Mouse (Mus musculus) liver, embryonic 11.5 days (tissue): ENCODE measurements around the gene Tas1r2. TPM values are rescaled to one million over a fixed set of nuclear protein-coding genes. Genes with fewer than 3 reads are reported as not detected.
A peak's percentile ranks its signal among the peaks of the same experiment; 100 is the strongest.

Experiments
- ATAC-seq: fragments of 200-750 bp; cut with Nextera tagmentation; replicated peaks from 2 replicates; pipeline ENCODE4 v1.8.0; 2017; ENCODE audit warnings: moderate number of reproducible peaks, mild to moderate bottlenecking, moderate TSS enrichment, moderate library complexity; ENCODE audit not compliant: low FRiP score
- DNase-seq: peaks from one replicate; pipeline ENCODE4 v3.0.0-alpha.2; 2017; ENCODE audit warnings: low spot score
- H3K27ac ChIP-seq: fragments of 300-500 bp; sonication (generic); 2 replicates; pipeline ENCODE4 v1.5.1; 2014; ENCODE audit warnings: mild to moderate bottlenecking, low read depth, low read length, control low read depth
- H3K27me3 ChIP-seq: fragments of 300-500 bp; sonication (generic); replicated peaks from 2 replicates; pipeline ENCODE4 v1.6.1; 2014; ENCODE audit warnings: low read length, mixed read lengths; ENCODE audit not compliant: control insufficient read depth, insufficient read depth
- H3K36me3 ChIP-seq: fragments of 300-500 bp; sonication (generic); 2 replicates; pipeline ENCODE4 v1.6.1; 2014; ENCODE audit warnings: mild to moderate bottlenecking, low read length, moderate library complexity, mixed read lengths; ENCODE audit not compliant: control insufficient read depth, insufficient read depth
- H3K4me1 ChIP-seq: fragments of 300-500 bp; sonication (generic); replicated peaks from 2 replicates; pipeline ENCODE4 v1.6.1; 2014; ENCODE audit warnings: low read length, mixed read lengths; ENCODE audit not compliant: control insufficient read depth, insufficient read depth
- H3K4me2 ChIP-seq: fragments of 300-500 bp; sonication (generic); 2 replicates; pipeline ENCODE4 v1.6.1; 2014; ENCODE audit warnings: mild to moderate bottlenecking, control low read depth, moderate library complexity
- H3K4me3 ChIP-seq: fragments of 300-500 bp; sonication (generic); 2 replicates; pipeline ENCODE4 v1.5.1; 2014; ENCODE audit warnings: low read depth, low read length, control low read depth
- H3K9ac ChIP-seq: fragments of 300-500 bp; sonication (generic); 2 replicates; pipeline ENCODE4 v1.6.1; 2014; ENCODE audit warnings: low read depth, low read length, control low read depth
- H3K9me3 ChIP-seq: fragments of 300-500 bp; sonication (generic); 2 replicates; pipeline ENCODE4 v1.6.1; 2016; ENCODE audit warnings: low read length, inconsistent platforms, mixed read lengths; ENCODE audit not compliant: control insufficient read depth
- WGBS: fragments of 180-500 bp; shearing (Covaris S2); extraction: QIAGEN DNeasy Blood & Tissue Kit; methylation state at CpG from one replicate; pipeline ENCODE4 v1.1.7; 2014; 5-methylcytosine and 5-hydroxymethylcytosine counted together
- polyA plus RNA-seq: library from polyadenylated mRNA; unstranded; fragments of >200 nt; fragmentation: Nextera tagmentation; extraction: Ambion mirVana; gene quantifications from 2 replicates; pipeline ENCODE4 v1.2.1, GENCODE M21; 2014

The Tas1r2 gene
- polyA plus RNA-seq, 1 experiment from 2014 or later, result not detected

DNA sequence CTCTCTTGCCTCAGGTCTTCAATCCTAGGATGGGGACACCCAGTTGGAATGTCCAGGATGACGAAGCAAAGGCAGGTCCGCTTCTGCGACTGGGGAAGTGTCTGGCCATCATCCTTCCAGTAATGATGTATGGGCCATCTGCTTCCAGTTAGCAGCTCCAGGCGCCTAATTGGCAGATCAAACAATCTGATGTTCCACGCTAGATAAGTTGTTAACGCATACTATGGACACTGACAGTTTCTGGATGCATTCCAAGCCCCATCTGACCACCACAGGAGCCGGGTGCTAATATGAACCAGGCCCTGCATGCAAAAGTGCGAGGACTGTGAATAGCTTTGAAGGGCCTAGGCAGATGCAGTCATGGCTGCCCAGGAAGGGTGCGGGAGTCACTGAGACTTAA lies 22.4 kb downstream of the Tas1r2 start:
- no peak overlapping the region for H3K9ac ChIP-seq
- no peaks in the 10 kb centered on the region for H3K36me3 ChIP-seq
- 0 out of 2 replicates have a peak, but pooled peaks cover 2% of the 10 kb centered on the region for H3K27me3 ChIP-seq
- H3K4me3 ChIP-seq, result no peak overlapping the region
- 58% methylated on average over 9 of the region's 9 CpGs for WGBS
- H3K4me1 ChIP-seq, result no peaks in the 10 kb centered on the region
- ATAC-seq (no peak), DNase-seq (no peak)
- no peak overlapping the region for H3K4me2 ChIP-seq
- H3K9me3 ChIP-seq, result no peaks in the 10 kb centered on the region
- H3K27ac ChIP-seq, result no peak overlapping the region

- H3K4me1 ChIP-seq, result no peaks in the 10 kb centered on the region
- H3K27ac ChIP-seq, result no peak overlapping the region
- no peak overlapping the region for H3K4me2 ChIP-seq
- no peak overlapping the region for H3K9ac ChIP-seq
- WGBS, result 77% methylated on average over 22 of the region's 22 CpGs
- no peaks in the 10 kb centered on the region for H3K36me3 ChIP-seq
- DNase-seq, result no peak
- no peak overlapping the region for H3K4me3 ChIP-seq
- no peak for ATAC-seq
- no peaks in the 10 kb centered on the region for H3K9me3 ChIP-seq
- no peaks in the 10 kb centered on the region; the same call in 1 of the 2 replicates for H3K27me3 ChIP-seq
These were observed 30.6 kb downstream of the Tas1r2 start for GRCm38 (mm10) chr4:139683728-139684638.

GRCm38 (mm10) chr4:139684639-139685017 lies 31.3 kb downstream of the Tas1r2 start:
- whole genome bisulfite sequencing, result 15% methylated on average over 3 of the region's 3 CpGs

DNA sequence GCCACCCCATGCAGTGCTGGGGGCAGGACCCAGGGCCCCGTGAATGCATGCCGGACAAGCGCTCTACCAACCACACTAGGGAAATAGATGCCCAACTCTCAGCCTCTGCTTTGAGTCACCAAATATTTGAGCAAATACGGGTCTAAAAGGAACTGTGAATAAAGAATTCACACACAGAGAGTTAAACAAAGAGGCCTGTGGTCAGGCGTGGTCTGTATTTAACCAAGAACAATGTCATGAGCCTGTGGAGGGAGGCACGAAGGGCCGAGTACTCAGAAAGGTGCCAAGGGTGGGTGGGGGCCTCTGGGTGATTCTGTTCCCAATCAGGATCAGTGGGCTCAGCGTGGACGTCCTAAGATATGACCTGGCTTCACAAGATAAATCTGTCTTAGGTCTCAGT lies 34.7 kb downstream of the Tas1r2 start:
- Histone ChIP-seq H3K4me1 (no peaks in the 10 kb centered on the region), H3K4me2 (no peak overlapping the region), H3K27me3 (no peaks in the 10 kb centered on the region; the same call in 1 of the 2 replicates), H3K4me3 (no peak overlapping the region), H3K9ac (no peak overlapping the region), H3K27ac (no peak overlapping the region), H3K9me3 (no peaks in the 10 kb centered on the region), H3K36me3 (no peaks in the 10 kb centered on the region)
- DNase-seq, result no peak
- no peak for ATAC-seq
- WGBS, result 64% methylated on average over 9 of the region's 9 CpGs

More at GRCm38 (mm10) chr4:139684639-139685017, 31.3 kb downstream of the Tas1r2 start:
- H3K36me3 ChIP-seq, result no peaks in the 10 kb centered on the region
- no peak overlapping the region for H3K4me2 ChIP-seq
- ATAC-seq (no peak), DNase-seq (peak; percentile 45)
- no peak overlapping the region for H3K9ac ChIP-seq
- H3K4me3 ChIP-seq, result no peak overlapping the region
- H3K27me3 ChIP-seq, result no peaks in the 10 kb centered on the region; the same call in 1 of the 2 replicates
- no peaks in the 10 kb centered on the region for H3K4me1 ChIP-seq
- H3K27ac ChIP-seq, result no peak overlapping the region
- no peaks in the 10 kb centered on the region for H3K9me3 ChIP-seq

DNA sequence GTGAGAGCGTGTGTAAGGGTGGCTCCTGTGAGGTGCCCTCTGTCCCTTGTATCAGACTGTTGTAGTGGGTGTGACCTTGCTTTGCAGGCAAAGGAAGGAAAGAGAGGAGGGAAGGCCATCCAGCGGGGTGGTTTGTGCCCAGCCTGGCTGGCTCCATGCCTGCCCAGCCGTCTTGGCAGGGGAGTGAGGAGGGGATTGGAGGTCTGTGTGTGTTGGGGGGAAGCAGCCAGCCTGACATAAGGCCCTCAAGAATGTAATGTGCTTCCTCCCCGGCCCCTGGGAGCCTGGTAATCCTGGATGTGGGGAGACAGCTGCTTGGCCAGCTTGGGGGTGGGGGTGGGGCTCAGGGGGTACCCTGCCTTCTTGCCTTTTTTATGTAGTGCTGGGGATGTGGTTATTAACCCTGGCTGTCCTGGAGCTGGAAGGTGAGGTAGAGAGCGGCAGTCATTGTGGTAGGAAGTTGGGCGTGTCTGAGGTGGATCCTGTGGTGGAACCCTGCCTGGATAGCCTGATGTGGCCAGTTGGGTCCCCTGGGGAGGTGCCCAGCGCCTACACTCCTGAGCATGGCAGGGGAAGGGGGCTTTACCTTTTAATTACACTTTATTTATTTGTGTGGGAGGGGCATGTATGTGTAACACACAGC lies 36.4 kb downstream of the Tas1r2 start:
- Histone ChIP-seq H3K4me2 (no peak overlapping the region), H3K9ac (no peak overlapping the region), H3K9me3 (no peaks in the 10 kb centered on the region), H3K4me3 (no peak overlapping the region), H3K27me3 (no peaks in the 10 kb centered on the region; the same call in 1 of the 2 replicates), H3K27ac (no peak overlapping the region), H3K4me1 (no peaks in the 10 kb centered on the region), H3K36me3 (no peaks in the 10 kb centered on the region)
- no peak for ATAC-seq
- WGBS, result 36% methylated on average over 7 of the region's 7 CpGs
- no peak for DNase-seq

DNA sequence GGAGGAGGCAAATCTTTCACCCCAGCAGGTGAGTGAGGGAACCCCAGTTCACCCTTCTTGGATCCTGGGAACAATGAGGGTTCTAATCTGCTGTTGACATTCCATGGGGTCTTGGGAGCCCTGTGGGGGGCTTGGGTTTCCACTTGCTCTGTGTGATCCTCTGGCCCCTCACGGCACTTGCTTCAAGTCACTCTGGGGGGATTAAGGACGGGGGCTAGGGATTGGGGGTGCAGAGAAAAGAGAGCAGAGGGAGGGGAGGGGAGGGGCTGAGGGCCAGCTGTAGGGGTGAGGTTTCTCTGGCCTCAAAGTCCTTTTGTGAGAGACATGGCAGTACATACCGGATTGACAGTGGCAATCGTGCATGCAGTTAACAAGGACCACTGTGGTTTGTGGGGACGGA lies 40.0 kb downstream of the Tas1r2 start:
- H3K4me2 ChIP-seq, result no peak overlapping the region
- no peaks in the 10 kb centered on the region for H3K4me1 ChIP-seq
- no peak for DNase-seq
- WGBS, result 54% methylated on average over 5 of the region's 5 CpGs
- H3K36me3 ChIP-seq, result no peaks in the 10 kb centered on the region
- no peak overlapping the region for H3K4me3 ChIP-seq
- H3K9ac ChIP-seq, result no peak overlapping the region
- no peak overlapping the region for H3K27ac ChIP-seq
- no peaks in the 10 kb centered on the region for H3K9me3 ChIP-seq
- no peak for ATAC-seq
- no peaks in the 10 kb centered on the region; the same call in 1 of the 2 replicates for H3K27me3 ChIP-seq

- no peak overlapping the region for H3K4me2 ChIP-seq
- DNase-seq (no peak), ATAC-seq (no peak)
- 23% methylated on average over 9 of the region's 9 CpGs for WGBS
- H3K4me3 ChIP-seq, result no peak overlapping the region
- H3K36me3 ChIP-seq, result no peaks in the 10 kb centered on the region
- no peaks in the 10 kb centered on the region; the same call in 1 of the 2 replicates for H3K27me3 ChIP-seq
- H3K9me3 ChIP-seq, result no peaks in the 10 kb centered on the region
- no peak overlapping the region for H3K9ac ChIP-seq
- no peaks in the 10 kb centered on the region for H3K4me1 ChIP-seq
- no peak overlapping the region for H3K27ac ChIP-seq
These were observed 44.4 kb downstream of the Tas1r2 start for GRCm38 (mm10) chr4:139697755-139698154.

DNA sequence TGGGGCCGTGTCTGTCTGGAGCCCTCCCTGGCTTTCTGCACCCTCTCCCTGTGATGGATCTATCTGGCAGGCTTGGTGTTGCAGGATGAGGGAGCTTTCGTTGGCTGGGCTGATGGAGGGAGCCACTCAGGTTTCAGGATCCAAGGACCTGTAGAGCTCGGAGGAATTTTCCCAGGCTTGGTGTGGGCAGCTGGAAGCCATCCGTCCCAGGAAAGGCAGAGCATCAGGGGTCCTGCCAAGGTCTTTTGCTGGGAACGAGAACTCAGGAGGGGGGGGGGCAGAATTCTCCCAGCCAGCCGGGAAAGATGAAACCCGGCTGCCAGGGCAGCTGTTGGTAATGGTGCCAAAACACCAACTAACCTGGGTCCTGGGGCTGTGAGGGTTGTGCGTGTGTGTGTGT lies 45.3 kb downstream of the Tas1r2 start:
- Histone ChIP-seq H3K36me3 (no peaks in the 10 kb centered on the region), H3K4me1 (no peaks in the 10 kb centered on the region), H3K4me3 (no peak overlapping the region), H3K9me3 (no peaks in the 10 kb centered on the region), H3K27me3 (no peaks in the 10 kb centered on the region; the same call in 1 of the 2 replicates), H3K9ac (no peak overlapping the region), H3K4me2 (no peak overlapping the region), H3K27ac (no peak overlapping the region)
- ATAC-seq (no peak), DNase-seq (no peak)
- 58% methylated on average over 8 of the region's 8 CpGs for WGBS
